Mouse (Mus musculus) spleen, adult 2 months (tissue): ENCODE data around the gene Snrk.

Experiments
- CTCF ChIP-seq: fragments of 200-500 bp; IDR thresholded peaks from 2 replicates; pipeline ENCODE4 v1.5.1; 2011; ENCODE audit warnings: mild to moderate bottlenecking, inconsistent platforms; ENCODE audit not compliant: insufficient read depth, insufficient read length, insufficient replicate concordance; ENCODE audit errors: extremely low read depth
- POLR2A ChIP-seq: fragments of 200-500 bp; IDR thresholded peaks from 2 replicates; pipeline ENCODE4 v1.6.1; 2011; ENCODE audit warnings: low read depth, low read length, inconsistent platforms

DNA sequence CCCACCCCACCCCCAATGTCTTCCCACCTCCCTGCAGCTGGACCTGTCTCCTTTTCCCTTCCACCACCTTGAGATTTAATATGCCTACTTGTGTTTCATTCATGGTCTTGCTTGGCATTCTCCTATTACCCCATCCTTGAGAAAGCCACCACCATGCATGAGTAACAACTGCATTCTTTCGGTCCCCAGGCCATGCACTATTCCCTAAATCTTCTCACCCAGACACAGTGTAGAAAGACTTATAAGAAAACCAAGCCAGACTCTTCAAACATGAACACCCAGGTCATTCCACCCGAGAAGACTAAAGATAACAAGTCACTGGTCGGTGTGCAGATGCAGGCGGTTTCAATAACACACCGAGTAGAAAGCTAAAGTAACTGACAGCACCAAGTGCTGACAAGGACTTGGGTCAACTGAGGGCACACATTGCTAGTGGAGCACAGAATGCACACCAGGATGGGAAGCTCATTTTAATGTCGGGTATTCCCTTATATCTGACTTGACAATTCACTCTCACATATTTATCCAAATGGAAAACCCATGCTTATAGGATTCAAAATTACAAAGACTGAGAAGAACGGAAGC, 100.0 kb downstream of the Snrk start:
- TF ChIP-seq POLR2A (no peak), CTCF (no peak)
